Mouse (Mus musculus) adrenal gland, adult 2 months (tissue): Measurements from ENCODE around the gene Adamts4. TPM values are rescaled to one million over a fixed set of nuclear protein-coding genes. Genes with fewer than 3 reads are reported as not detected.

Source experiments
- DNase-seq: peaks from one replicate; pipeline ENCODE4 v3.0.0; 2021
- polyA plus RNA-seq: library from polyadenylated mRNA; depleted of rRNA; stranded (reverse); fragments of >200 nt; gene quantifications from 2 replicates; pipeline ENCODE4 v1.2.3, GENCODE M21; 2012; rRNA removed
- total RNA-seq, 2 experiments: library from RNA; stranded (reverse); gene quantifications; 2 replicates each; pipeline ENCODE4 v1.2.3; 2021

Adamts4 gene
- total and polyA plus RNA-seq, 3 experiments, result 1.1 to 1.7 (median 1.3) TPM

- no peak for DNase-seq
These were observed 59.1 kb downstream of the Adamts4 start for GRCm38 (mm10) chr1:171309321-171309720.

Other genes starting within 250 kb of the Adamts4 start
- 1 to 10 TPM; 5.1 to 6.9 TPM for gene Fcgr4, start 231.5 kb upstream of the Adamts4 start, total RNA-seq
- gene Fcgr4, start 231.5 kb upstream of the Adamts4 start, polyA plus RNA-seq, result 1.6 and 2.0 TPM in 2 replicates
- gene Fcgr3, start 185.5 kb upstream of the Adamts4 start, total RNA-seq, result 10 to 100 TPM; 16.4 to 17.7 TPM
- 5.4 and 5.5 TPM in 2 replicates for gene Fcgr3, start 185.5 kb upstream of the Adamts4 start, polyA plus RNA-seq
- 1 to 10 TPM; 2.7 to 3.1 TPM for gene Cfap126, start 136.5 kb upstream of the Adamts4 start, total RNA-seq
- 2.2 and 3.1 TPM in 2 replicates for gene Cfap126, start 136.5 kb upstream of the Adamts4 start, polyA plus RNA-seq
- 100 to 1,000 TPM; 415 to 526 TPM for gene Sdhc, start 99.8 kb upstream of the Adamts4 start, total RNA-seq
- gene Sdhc, start 99.8 kb upstream of the Adamts4 start, polyA plus RNA-seq, result 125 and 156 TPM in 2 replicates
- 1 to 10 TPM in 1 of 2 experiments, under 1 TPM in 1; 0.49 to 1.5 TPM for gene Mpz, start 99.7 kb upstream of the Adamts4 start, total RNA-seq
- gene Mpz, start 99.7 kb upstream of the Adamts4 start, polyA plus RNA-seq, result 1.7 and 5.1 TPM in 2 replicates
- gene Pcp4l1, start 54.2 kb upstream of the Adamts4 start, total RNA-seq, result 10 to 100 TPM; 42.6 to 54.7 TPM
- gene Pcp4l1, start 54.2 kb upstream of the Adamts4 start, polyA plus RNA-seq, result 68.9 and 73.5 TPM in 2 replicates
- under 1 TPM in 1 of 2 experiments, not detected in 1; 0.40 TPM for gene Nr1i3, start 36.5 kb upstream of the Adamts4 start, total RNA-seq
- not detected in 2 replicates for gene Nr1i3, start 36.5 kb upstream of the Adamts4 start, polyA plus RNA-seq
- 10 to 100 TPM; 34.4 to 63.1 TPM for gene Tomm40l, start 27.9 kb upstream of the Adamts4 start, total RNA-seq
- gene Tomm40l, start 27.9 kb upstream of the Adamts4 start, polyA plus RNA-seq, result 37.2 and 45.3 TPM in 2 replicates
- gene Apoa2, start 25.4 kb upstream of the Adamts4 start, total RNA-seq, result 10 to 100 TPM in 1 of 2 experiments, 1 to 10 TPM in 1; 4.5 to 48.6 TPM
- gene Apoa2, start 25.4 kb upstream of the Adamts4 start, polyA plus RNA-seq, result 7.8 TPM in 1 of 2 replicates, not detected in the other
- gene Fcer1g, start 16.1 kb upstream of the Adamts4 start, total RNA-seq, result 10 to 100 TPM; 22.9 to 31.2 TPM
- gene Fcer1g, start 16.1 kb upstream of the Adamts4 start, polyA plus RNA-seq, result 56.0 and 66.2 TPM in 2 replicates
- gene Ndufs2, start 967 bp downstream of the Adamts4 start, total RNA-seq, result 100 to 1,000 TPM; 558 to 829 TPM
- gene Ndufs2, start 967 bp downstream of the Adamts4 start, polyA plus RNA-seq, result 210 and 224 TPM in 2 replicates
- 10 to 100 TPM; 30.3 to 33.4 TPM for gene B4galt3, start 19.9 kb downstream of the Adamts4 start, total RNA-seq
- 53.0 and 56.7 TPM in 2 replicates for gene B4galt3, start 19.9 kb downstream of the Adamts4 start, polyA plus RNA-seq
- 10 to 100 TPM; 28.6 to 32.2 TPM for gene Ppox, start 30.8 kb downstream of the Adamts4 start, total RNA-seq
- 44.2 and 55.0 TPM in 2 replicates for gene Ppox, start 30.8 kb downstream of the Adamts4 start, polyA plus RNA-seq
- 10 to 100 TPM; 37.5 to 44.9 TPM for gene Usp21, start 37.6 kb downstream of the Adamts4 start, total RNA-seq
- 61.3 and 61.5 TPM in 2 replicates for gene Usp21, start 37.6 kb downstream of the Adamts4 start, polyA plus RNA-seq
- 100 to 1,000 TPM; 121 to 170 TPM for gene Ufc1, start 44.6 kb downstream of the Adamts4 start, total RNA-seq
- gene Ufc1, start 44.6 kb downstream of the Adamts4 start, polyA plus RNA-seq, result 19.9 and 20.1 TPM in 2 replicates
- 10 to 100 TPM; 31.7 to 33.5 TPM for gene Dedd, start 78.7 kb downstream of the Adamts4 start, total RNA-seq
- gene Dedd, start 78.7 kb downstream of the Adamts4 start, polyA plus RNA-seq, result 19.9 and 20.0 TPM in 2 replicates
- gene Nit1, start 95.2 kb downstream of the Adamts4 start, total RNA-seq, result 10 to 100 TPM; 82.6 to 92.9 TPM
- 70.1 and 74.7 TPM in 2 replicates for gene Nit1, start 95.2 kb downstream of the Adamts4 start, polyA plus RNA-seq
- gene Pfdn2, start 95.2 kb downstream of the Adamts4 start, total RNA-seq, result 100 to 1,000 TPM; 154 TPM
- gene Pfdn2, start 95.2 kb downstream of the Adamts4 start, polyA plus RNA-seq, result 3.5 and 4.0 TPM in 2 replicates
- gene Klhdc9, start 110.4 kb downstream of the Adamts4 start, total RNA-seq, result 1 to 10 TPM; 1.1 to 3.8 TPM
- gene Klhdc9, start 110.4 kb downstream of the Adamts4 start, polyA plus RNA-seq, result 3.3 and 4.3 TPM in 2 replicates
- gene Nectin4, start 119.7 kb downstream of the Adamts4 start, total RNA-seq, result under 1 TPM; 0.09 to 0.14 TPM
- gene Nectin4, start 119.7 kb downstream of the Adamts4 start, polyA plus RNA-seq, result 0.20 and 0.21 TPM in 2 replicates
- gene Arhgap30, start 138.5 kb downstream of the Adamts4 start, total RNA-seq, result 1 to 10 TPM; 2.7 to 4.1 TPM
- 2.3 and 2.6 TPM in 2 replicates for gene Arhgap30, start 138.5 kb downstream of the Adamts4 start, polyA plus RNA-seq
- 10 to 100 TPM; 50.9 to 68.8 TPM for gene Usf1, start 160.9 kb downstream of the Adamts4 start, total RNA-seq
- 71.6 and 85.0 TPM in 2 replicates for gene Usf1, start 160.9 kb downstream of the Adamts4 start, polyA plus RNA-seq
- gene Tstd1, start 168.5 kb downstream of the Adamts4 start, total RNA-seq, result 1 to 10 TPM; 3.0 to 5.0 TPM
- gene Tstd1, start 168.5 kb downstream of the Adamts4 start, polyA plus RNA-seq, result 0.49 and 0.99 TPM in 2 replicates
- 10 to 100 TPM; 29.7 to 45.8 TPM for gene F11r, start 187.1 kb downstream of the Adamts4 start, total RNA-seq
- gene F11r, start 187.1 kb downstream of the Adamts4 start, polyA plus RNA-seq, result 23.5 and 25.1 TPM in 2 replicates